Mouse (Mus musculus) E14TG2a.4 (cell line): Measurements from ENCODE around the gene Hoxd1.

Experiments
- CTCF ChIP-seq: conservative IDR thresholded peaks from 2 replicates; pipeline ENCODE4 v1.5.1; 2014; ENCODE audit warnings: low read length
- NANOG ChIP-seq: IDR thresholded peaks from 2 replicates; pipeline ENCODE4 v1.6.1; 2014; ENCODE audit warnings: borderline replicate concordance, low read length, mixed read lengths
- POU5F1 ChIP-seq: IDR thresholded peaks from 2 replicates; pipeline ENCODE4 v1.6.1; 2014; ENCODE audit warnings: low read length, borderline replicate concordance

- TF ChIP-seq CTCF (no peak), POU5F1 (no peak), NANOG (no peak)
Measured at GRCm38 (mm10) chr2:74726973-74727639, 35.7 kb upstream of the Hoxd1 start.
